Mouse (Mus musculus): ENCODE results near the gene Hacd1. TPM values are rescaled to one million over a fixed set of nuclear protein-coding genes. Genes with fewer than 3 reads are reported as not detected.

The Hacd1 gene
- polyA plus RNA-seq, 1 experiment from 2014 or later = 94.1 TPM

DNA sequence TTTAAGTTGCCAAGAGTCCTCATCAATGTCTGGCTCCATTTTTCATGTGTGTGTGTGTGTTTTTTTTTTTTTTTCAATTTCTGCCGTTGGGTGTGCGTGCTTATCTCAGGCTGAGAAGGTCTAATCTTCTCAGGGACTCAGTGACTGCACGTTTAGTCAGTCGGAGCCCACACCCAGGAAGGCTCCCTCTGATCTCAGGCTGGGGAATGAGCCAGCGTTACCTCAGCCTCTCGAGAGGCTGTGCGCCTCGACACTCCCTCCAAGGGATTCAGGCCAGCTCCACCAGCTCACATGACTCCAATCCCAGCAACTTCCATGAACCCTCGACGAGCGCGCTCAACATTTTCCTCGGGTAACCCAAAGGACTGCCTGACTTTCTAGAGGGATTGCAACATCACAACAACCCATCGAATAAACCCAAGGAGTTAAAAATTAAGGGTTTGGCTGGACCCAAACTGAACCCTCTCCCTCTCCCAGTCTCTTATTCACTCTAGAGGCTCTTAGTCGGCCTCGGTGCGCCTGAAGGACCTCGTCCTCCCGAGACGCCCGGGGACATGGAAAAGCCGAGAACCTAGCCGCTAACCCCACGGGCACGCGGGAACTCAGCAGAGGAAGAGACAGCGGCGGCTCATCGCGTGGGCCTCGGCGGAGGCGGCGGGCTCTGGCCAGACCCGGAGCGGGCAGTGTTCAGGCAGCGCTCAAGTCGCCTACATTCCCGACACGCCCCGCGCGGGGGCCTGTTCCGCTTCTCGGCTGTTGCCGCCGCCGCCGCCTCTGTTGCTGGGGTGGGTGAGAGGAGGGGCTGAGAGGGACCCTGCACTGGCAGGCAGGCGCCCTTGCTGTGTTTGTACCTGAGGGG is 17.7 kb upstream of the Hacd1 start, which contains the start of gene Stam:
TSS of gene Stam (plus strand) at position 737 of the 859 bp plus-strand sequence.
- ATAC-seq (ENCODE audit: insufficient read depth) (peak; percentile 96), DNase-seq (peak; percentile 94)
- Histone ChIP-seq H3K9ac (peak within 1 kb of the TSS; percentile 94), H3K4me3 (ENCODE audit: low read depth, low read length) (peak within 1 kb of the TSS; percentile 83), H3K4me1 (ENCODE audit: insufficient read depth) (peaks cover 12% of the 10 kb centered on the region; the same call in 1 of the 2 replicates), H3K27ac (ENCODE audit: low read depth) (peak within 1 kb of the TSS; percentile 98), H3K27me3 (ENCODE audit: insufficient read depth, low read length) (no peaks in the 10 kb centered on the region), H3K36me3 (ENCODE audit: insufficient read depth) (no peaks in the 10 kb centered on the region), H3K9me3 (ENCODE audit: low read depth, low read length) (no peaks in the 10 kb centered on the region), H3K4me2 (peak within 1 kb of the TSS; percentile 62)
- TF ChIP-seq CTCF (IDR thresholded peaks at IDR 0.05; ENCODE audit: low read depth) = no peak
- under 1% methylated on average over 48 of the region's 50 CpGs for WGBS

DNA sequence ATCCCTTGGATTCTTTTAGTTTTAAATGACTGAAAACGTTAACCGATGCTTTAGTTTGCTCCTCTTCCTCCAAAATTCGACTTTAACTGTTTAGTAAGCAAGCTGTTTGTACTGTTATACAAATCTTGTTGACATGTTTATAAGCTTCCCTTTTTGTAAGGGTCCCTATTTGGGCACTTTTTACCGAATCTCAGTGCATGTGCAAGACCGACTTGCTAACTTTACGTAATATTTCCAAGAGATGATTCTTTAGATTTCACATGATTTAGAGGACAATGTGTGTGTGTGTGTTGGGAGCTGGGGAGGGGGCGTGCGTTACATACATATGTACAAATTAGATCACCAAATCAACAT is 17.1 kb upstream of the Hacd1 start:
- Histone ChIP-seq H3K4me3 (ENCODE audit: low read depth, low read length) (peak overlapping the region; percentile 83), H3K4me1 (ENCODE audit: insufficient read depth) (peaks cover 12% of the 10 kb centered on the region; the same call in 1 of the 2 replicates), H3K9me3 (ENCODE audit: low read depth, low read length) (no peaks in the 10 kb centered on the region), H3K4me2 (peak overlapping the region; percentile 62), H3K27me3 (ENCODE audit: insufficient read depth, low read length) (no peaks in the 10 kb centered on the region), H3K27ac (ENCODE audit: low read depth) (peak overlapping the region; percentile 98), H3K36me3 (ENCODE audit: insufficient read depth) (no peaks in the 10 kb centered on the region), H3K9ac (peak overlapping the region; percentile 94)
- DNase-seq (no peak), ATAC-seq (ENCODE audit: insufficient read depth) (no peak)
- no peak for TF ChIP-seq CTCF (IDR thresholded peaks at IDR 0.05; ENCODE audit: low read depth)
- 12% methylated on average over 8 of the region's 8 CpGs for WGBS

DNA sequence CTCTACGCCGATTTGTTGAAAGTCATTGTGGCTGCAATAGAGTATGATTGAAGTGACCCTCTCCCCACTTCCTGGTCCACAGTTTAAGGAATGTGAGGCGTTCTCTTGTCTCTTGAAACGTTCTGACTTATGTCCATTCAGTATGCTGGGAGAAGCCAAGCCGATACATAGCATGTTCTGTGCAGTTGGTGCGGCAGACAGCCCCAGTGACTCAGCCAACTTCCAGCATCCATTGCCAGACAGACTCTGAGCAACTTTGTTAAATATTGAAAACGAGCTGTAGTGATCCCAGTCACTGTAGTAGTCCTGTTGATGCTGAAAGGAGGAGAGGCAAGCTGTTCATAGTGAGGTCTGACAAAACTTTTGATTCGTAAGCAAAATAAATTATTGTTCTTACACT is 14.5 kb upstream of the Hacd1 start:
- H3K4me1 ChIP-seq (ENCODE audit: insufficient read depth) = peaks cover 7% of the 10 kb centered on the region; the same call in 1 of the 2 replicates
- no peaks in the 10 kb centered on the region for H3K27me3 ChIP-seq (ENCODE audit: insufficient read depth, low read length)
- H3K4me3 ChIP-seq (ENCODE audit: low read depth, low read length) = no peak overlapping the region
- no peak for TF ChIP-seq CTCF (IDR thresholded peaks at IDR 0.05; ENCODE audit: low read depth)
- WGBS = 74% methylated on average over 8 of the region's 8 CpGs
- H3K9me3 ChIP-seq (ENCODE audit: low read depth, low read length) = no peaks in the 10 kb centered on the region
- DNase-seq = no peak
- H3K27ac ChIP-seq (ENCODE audit: low read depth) = no peak overlapping the region
- H3K9ac ChIP-seq = no peak overlapping the region
- no peaks in the 10 kb centered on the region for H3K36me3 ChIP-seq (ENCODE audit: insufficient read depth)
- no peak for ATAC-seq (ENCODE audit: insufficient read depth)
- H3K4me2 ChIP-seq = no peak overlapping the region

DNA sequence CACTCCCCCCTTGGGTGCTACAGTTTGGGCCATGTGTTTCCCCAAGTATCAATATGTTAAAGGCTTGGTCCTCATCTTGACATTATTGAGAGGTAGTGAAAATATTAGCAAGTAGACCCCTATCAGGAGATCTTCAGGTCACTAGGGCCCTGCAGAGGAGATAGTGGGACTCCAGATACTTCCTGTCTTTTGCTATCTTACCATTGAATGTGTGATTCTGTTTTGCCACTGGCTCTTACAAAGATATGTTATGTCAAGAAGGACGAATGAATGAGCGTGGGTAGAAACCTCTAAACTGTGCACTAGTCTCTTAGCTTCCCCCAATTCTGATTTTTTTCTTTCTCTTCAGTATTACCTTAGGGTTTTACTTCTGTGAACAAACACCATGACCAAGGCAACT is 13.1 kb upstream of the Hacd1 start:
- Histone ChIP-seq H3K36me3 (ENCODE audit: insufficient read depth) (no peaks in the 10 kb centered on the region), H3K4me3 (ENCODE audit: low read depth, low read length) (no peak overlapping the region), H3K4me1 (ENCODE audit: insufficient read depth) (no peaks in the 10 kb centered on the region), H3K9me3 (ENCODE audit: low read depth, low read length) (no peaks in the 10 kb centered on the region), H3K9ac (no peak overlapping the region), H3K27me3 (ENCODE audit: insufficient read depth, low read length) (no peaks in the 10 kb centered on the region), H3K27ac (ENCODE audit: low read depth) (no peak overlapping the region), H3K4me2 (no peak overlapping the region)
- DNase-seq (no peak), ATAC-seq (ENCODE audit: insufficient read depth) (no peak)
- no peak for TF ChIP-seq CTCF (IDR thresholded peaks at IDR 0.05; ENCODE audit: low read depth)
- WGBS = 78% methylated on average over 2 of the region's 2 CpGs

DNA sequence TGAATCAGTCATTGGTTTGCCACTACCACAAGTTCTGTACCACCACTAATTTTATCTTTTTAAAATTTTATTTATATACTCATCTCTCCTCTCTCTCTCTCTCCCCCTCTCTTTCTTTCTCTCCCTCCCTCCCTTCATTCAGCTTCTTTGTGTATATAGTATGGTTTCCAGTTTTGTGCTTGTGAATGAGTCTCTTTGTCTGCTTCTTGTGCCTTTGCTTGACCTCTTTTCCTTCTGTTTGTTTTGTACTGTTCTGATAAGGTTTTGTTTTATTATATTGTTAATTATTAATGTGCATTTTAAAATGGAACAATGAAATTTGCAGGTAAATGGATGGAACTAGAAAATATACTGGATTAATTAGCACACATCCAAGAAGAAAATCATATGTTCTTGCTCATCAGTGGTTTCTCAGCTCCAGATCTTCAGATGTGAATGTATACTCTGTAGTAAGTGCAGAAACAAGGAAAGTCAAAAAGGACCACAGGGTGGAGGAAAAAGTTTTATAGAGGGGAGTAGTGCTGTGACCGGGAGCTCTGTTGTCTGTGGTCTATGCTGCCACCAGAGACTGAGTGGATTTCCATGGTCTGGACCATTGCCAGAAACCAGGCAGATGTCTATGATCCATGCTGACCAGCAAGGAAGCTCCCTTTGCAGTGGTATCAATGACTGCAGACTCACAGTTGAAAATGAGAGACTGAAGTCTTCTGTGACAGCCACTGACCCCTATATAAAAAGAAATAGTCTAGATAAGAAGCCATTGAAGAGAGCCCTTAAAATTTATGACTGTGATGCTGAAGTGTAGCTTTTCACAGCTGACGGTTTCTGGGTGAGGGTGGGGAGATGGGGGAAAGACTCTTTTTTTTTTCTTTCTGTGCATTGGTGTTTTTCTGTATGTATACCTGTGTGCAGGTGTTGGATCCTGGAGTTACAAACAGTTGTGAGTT is 10.0 kb upstream of the Hacd1 start:
- no peaks in the 10 kb centered on the region for H3K4me1 ChIP-seq (ENCODE audit: insufficient read depth)
- DNase-seq = no peak
- H3K27ac ChIP-seq (ENCODE audit: low read depth) = no peak overlapping the region
- H3K4me3 ChIP-seq (ENCODE audit: low read depth, low read length) = no peak overlapping the region
- WGBS = 30% methylated on average over 2 of the region's 2 CpGs
- H3K27me3 ChIP-seq (ENCODE audit: insufficient read depth, low read length) = no peaks in the 10 kb centered on the region
- H3K36me3 ChIP-seq (ENCODE audit: insufficient read depth) = no peaks in the 10 kb centered on the region
- no peak overlapping the region for H3K9ac ChIP-seq
- no peaks in the 10 kb centered on the region for H3K9me3 ChIP-seq (ENCODE audit: low read depth, low read length)
- H3K4me2 ChIP-seq = no peak overlapping the region
- ATAC-seq (ENCODE audit: insufficient read depth) = no peak
- no peak for TF ChIP-seq CTCF (IDR thresholded peaks at IDR 0.05; ENCODE audit: low read depth)

DNA sequence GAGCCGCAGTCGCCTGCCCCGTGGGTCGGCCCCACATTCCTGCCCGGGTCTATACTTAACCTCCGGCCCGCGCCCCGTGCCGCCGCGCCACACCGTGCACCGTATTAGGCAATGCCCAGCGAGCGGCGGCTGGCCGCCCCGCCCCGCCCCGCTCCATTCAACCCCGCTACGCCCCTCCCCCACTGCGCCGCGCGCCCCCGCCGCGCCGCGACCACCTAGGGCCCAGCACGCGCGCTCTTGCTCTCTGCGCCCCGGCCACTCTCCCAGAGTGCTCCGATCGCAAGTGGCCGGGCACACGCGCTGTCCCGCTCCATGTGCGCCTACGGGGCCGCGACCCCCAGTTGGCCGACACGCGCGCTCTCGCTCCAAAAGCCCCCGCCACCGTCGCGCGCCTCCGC is 768 bp downstream of the Hacd1 start:
- ATAC-seq (ENCODE audit: insufficient read depth) (peak; percentile 93), DNase-seq (peak; percentile 86)
- no peaks in the 10 kb centered on the region for H3K36me3 ChIP-seq (ENCODE audit: insufficient read depth)
- H3K27me3 ChIP-seq (ENCODE audit: insufficient read depth, low read length) = no peaks in the 10 kb centered on the region
- peak overlapping the region; percentile 78 for H3K4me2 ChIP-seq
- peak overlapping the region; percentile 79 for H3K9ac ChIP-seq
- no peaks in the 10 kb centered on the region for H3K4me1 ChIP-seq (ENCODE audit: insufficient read depth)
- WGBS = 1% methylated on average over 37 of the region's 58 CpGs
- TF ChIP-seq CTCF (IDR thresholded peaks at IDR 0.05; ENCODE audit: low read depth) = no peak
- peak overlapping the region; percentile 72 for H3K4me3 ChIP-seq (ENCODE audit: low read depth, low read length)
- H3K9me3 ChIP-seq (ENCODE audit: low read depth, low read length) = no peaks in the 10 kb centered on the region
- H3K27ac ChIP-seq (ENCODE audit: low read depth) = peak overlapping the region; percentile 89

DNA sequence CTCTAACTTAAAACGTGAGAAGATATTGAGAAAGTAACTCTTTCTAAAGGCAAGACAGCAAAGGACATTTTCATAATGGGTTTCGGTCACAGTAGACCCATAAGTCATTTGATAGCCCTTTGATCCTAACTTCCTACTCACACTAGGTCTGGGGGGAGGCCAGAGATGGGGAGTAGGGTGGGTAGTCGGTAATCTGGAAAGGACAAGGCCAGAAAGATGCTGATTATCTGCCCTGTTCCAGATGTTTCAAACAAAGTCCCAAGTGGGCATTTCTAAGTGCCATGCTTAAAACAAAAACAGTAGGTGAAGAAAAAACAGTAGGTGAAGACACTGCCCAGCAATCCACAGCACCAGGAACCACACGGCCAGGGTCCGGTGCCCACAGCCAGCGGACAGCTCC is 1.2 kb downstream of the Hacd1 start:
- WGBS = 6% methylated on average over 6 of the region's 6 CpGs
- H3K27ac ChIP-seq (ENCODE audit: low read depth) = peak overlapping the region; percentile 89
- H3K9ac ChIP-seq = peak overlapping the region; percentile 79
- no peaks in the 10 kb centered on the region for H3K36me3 ChIP-seq (ENCODE audit: insufficient read depth)
- peak overlapping the region; percentile 78 for H3K4me2 ChIP-seq
- peak; percentile 4; the same call in 1 of the 2 replicates for ATAC-seq (ENCODE audit: insufficient read depth)
- no peaks in the 10 kb centered on the region for H3K9me3 ChIP-seq (ENCODE audit: low read depth, low read length)
- H3K4me3 ChIP-seq (ENCODE audit: low read depth, low read length) = peak overlapping the region; percentile 72
- no peaks in the 10 kb centered on the region for H3K4me1 ChIP-seq (ENCODE audit: insufficient read depth)
- no peaks in the 10 kb centered on the region for H3K27me3 ChIP-seq (ENCODE audit: insufficient read depth, low read length)
- TF ChIP-seq CTCF (IDR thresholded peaks at IDR 0.05; ENCODE audit: low read depth) = no peak
- DNase-seq = no peak

All from lung, embryonic 14.5 days (tissue).